Mouse (Mus musculus) liver (tissue): ENCODE results near the gene Asf1b.

Experiments used
- DNase-seq: peaks from one replicate; pipeline ENCODE4 v3.0.0-alpha.2; 2020; ENCODE audit warnings: mixed read lengths

The Asf1b gene

GRCm38 (mm10) chr8:83955106-83955957, at the start of gene Asf1b, which contains the start of gene Gm10644:
Gene Asf1b, plus strand, starts transcription at chr8:83955507.
Gene Gm10644, minus strand, starts transcription at chr8:83955205.
- peak; percentile 100 for DNase-seq

DNA sequence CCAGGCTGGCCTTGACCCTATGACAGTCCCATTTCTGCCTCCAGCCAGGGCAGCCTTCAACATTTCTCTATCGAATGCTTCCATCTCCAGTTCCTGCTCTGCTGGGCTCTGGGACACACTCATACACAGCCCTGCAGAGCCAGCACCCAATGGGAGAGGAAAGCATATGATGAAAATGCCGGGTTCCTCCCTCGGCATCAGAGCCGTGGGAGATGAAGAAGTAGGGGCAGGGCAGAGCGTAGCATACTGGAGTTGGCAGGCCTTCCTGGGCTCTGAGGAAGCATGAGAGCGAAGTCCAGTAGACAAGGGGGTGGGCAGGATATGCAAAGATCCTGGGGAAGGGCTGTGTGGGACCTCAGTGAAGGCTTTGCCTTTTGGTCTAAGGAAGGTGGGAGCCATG, 46.7 kb upstream of the Asf1b start:
- no peak for DNase-seq

GRCm38 (mm10) chr8:83909311-83909710, 46.0 kb upstream of the Asf1b start:
- DNase-seq, result no peak

DNA sequence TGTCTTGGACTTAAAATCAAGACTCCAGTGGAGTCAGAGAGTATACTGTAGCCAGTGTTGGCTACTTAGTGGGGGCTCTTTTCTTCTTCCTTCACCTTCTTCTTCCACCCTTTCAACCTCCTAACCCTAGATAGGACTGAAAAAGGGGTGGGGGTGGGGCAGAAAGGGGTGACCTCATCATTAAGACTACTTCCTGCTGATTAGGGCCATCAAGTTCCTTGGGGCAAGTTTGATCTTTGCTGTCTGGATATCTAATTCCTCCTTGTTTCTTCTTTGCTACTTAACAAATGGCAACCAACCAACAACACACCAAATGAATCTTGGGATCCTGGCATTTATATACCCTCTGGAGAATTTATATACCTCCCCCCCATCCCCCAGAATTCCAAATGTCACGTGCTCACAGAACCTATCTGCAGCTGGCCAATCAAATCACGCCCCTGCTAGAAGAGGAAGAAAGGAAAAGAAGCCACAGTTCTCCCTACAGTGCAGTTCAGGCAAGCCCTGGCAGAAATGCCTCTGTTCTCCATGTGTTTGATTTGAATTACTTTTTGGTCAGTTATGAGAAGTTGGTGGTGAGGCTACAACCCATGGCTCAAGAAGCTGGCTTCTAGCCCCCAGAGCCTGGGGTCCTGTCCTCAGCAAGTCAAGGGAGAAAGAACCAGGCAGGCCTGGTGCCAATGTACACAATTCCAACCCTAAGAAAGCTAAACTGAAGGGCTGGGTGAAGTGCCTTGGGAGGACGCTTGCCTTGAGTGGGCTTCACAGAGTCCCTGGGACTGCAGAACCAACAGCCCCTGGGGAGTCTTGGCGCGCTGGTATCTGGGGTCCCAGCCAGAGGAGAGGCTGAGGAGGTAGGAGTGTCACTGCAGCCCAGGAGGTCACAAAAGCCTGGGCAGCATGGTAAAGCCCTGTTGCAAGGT, 43.2 kb upstream of the Asf1b start:
- no peak for DNase-seq

- DNase-seq, result no peak
These were observed 41.1 kb upstream of the Asf1b start for GRCm38 (mm10) chr8:83914232-83914631.

GRCm38 (mm10) chr8:83914860-83915259, 40.4 kb upstream of the Asf1b start:
- DNase-seq, result peak; percentile 39

- no peak for DNase-seq
These were observed 39.3 kb upstream of the Asf1b start for GRCm38 (mm10) chr8:83916015-83916414.

DNA sequence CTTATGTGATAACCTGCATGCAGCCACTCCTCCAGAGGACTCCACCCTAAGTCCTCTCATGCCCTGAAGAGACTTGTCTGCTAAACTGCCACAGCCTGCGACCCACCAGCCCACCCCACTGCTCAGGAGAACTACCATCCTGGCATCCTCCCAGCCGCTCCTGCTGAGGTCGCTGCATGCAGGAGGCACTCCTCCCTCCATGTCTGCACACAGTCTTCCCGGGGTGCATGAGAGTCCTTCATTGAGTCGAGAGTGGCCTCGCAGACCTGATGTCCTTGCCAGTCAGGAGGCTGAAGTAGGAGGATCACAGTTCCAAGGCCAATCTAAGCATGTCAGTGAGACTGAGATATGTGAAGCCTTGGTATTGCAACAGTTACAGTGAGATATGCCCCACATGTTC, 37.7 kb upstream of the Asf1b start:
- DNase-seq, result no peak

DNA sequence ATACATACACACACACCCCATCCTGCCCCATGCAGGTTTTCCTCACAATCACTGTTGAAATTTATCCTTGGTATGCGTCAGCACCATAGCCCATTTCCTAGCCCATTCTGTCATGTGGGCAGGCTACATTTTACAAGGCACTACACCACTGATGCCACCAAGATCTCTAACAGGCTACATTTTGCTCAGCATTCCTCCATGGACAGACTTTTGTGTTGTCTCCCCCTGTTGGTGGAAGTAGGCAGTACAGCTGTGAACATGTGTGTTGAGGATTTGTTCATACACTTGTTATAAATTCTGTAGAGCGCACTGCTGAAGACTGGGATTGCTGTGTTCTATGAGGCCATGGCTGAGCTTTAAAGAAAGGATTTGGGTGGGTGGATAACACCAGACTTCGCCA, 33.7 kb upstream of the Asf1b start:
- peak; percentile 72 for DNase-seq

DNA sequence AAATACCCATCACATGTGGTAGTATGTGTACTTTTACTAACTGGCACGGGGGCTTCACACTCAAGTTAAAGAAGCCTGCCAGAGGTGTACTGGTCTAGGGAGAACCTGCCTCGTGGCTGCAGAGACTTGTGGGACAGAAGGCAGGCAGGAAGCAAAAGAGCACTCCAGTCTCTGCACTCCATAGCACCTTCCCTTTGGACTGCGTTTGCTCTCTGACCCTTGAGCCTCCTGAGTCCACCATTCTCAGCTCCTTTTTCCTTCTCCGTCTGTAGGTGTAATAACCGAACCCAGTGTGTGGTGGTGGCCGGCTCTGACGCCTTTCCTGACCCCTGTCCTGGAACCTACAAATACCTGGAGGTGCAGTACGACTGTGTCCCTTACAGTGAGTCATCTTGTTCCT, 32.6 kb upstream of the Asf1b start:
- no peak for DNase-seq

DNA sequence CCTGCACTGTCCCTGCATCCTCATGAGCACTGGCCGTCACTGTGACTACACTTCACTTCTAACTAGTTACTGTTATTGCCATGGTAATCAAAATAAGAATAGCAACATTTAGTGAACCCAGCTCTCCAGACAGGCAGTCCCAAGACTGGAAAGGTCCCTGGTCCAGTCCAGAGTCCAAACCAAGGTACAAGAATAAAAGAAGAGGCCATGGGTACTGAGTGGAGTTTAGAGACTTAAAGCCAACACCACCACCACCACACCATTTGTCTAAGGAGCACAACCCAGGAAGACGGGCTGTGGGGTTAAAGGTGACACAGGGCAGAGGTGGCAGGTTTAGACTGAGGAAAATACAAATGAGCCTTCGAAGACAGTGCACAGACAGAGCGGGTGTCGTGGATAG, 30.7 kb upstream of the Asf1b start:
- no peak for DNase-seq

DNA sequence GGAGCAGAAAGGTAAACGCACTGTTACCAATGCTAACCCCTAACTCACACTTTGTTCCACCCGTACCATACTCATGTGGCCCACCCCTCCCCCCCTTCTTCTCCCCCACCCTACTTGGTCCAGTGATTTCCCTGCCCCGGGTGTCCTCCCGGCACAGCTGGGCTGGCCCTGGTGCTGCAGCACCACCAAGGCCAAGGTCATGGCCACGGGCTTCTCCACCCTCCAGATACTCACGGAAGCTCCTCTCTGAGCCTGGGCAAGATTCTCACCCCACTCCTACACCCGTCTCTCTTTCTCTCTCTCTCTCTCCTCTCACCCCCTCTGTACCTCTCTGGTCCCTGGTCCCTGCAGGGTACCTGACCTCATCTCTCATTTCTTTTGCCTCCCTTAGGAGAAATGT, 29.0 kb upstream of the Asf1b start:
- no peak for DNase-seq

DNA sequence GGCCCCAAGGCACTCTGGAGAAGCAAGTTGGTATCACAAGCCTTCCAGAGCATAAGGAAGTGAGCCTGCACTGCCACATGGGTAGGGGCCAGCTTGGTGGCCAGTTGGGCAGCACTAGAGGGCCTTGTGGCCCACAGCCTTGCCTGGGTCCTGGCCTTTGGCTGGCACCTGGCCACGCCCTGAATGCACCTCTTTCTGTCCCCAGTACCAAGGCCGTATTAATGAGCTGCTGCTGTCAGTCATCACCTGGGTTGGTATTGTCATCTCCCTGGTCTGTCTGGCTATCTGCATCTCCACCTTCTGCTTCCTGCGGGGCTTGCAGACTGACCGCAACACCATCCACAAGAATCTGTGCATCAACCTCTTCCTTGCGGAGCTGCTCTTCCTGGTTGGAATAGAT, 21.1 kb upstream of the Asf1b start:
- no peak for DNase-seq

DNA sequence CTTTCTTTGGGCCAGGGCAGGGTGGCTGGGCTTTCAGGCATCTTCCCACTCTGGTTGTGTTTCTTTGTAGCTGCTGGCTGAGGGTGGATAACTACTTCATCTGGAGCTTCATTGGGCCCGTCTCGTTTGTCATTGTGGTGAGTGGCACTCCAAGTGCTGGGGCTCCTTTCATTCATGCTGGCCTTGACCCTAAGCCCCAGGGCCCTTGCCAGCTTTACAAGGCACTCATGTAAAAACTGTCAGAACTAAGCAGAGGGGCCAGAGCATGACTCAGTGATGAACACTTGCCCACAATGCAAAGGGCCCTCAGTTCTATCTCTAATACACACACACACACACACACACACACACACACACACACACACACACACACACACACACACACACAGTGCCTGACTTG, 20.3 kb upstream of the Asf1b start:
- no peak for DNase-seq

- no peak for DNase-seq
These were observed 19.9 kb upstream of the Asf1b start for GRCm38 (mm10) chr8:83935435-83935834.

- no peak for DNase-seq
These were observed 17.7 kb upstream of the Asf1b start for GRCm38 (mm10) chr8:83937645-83938044.

GRCm38 (mm10) chr8:83938330-83938729, 17.0 kb upstream of the Asf1b start:
- DNase-seq, result no peak

DNA sequence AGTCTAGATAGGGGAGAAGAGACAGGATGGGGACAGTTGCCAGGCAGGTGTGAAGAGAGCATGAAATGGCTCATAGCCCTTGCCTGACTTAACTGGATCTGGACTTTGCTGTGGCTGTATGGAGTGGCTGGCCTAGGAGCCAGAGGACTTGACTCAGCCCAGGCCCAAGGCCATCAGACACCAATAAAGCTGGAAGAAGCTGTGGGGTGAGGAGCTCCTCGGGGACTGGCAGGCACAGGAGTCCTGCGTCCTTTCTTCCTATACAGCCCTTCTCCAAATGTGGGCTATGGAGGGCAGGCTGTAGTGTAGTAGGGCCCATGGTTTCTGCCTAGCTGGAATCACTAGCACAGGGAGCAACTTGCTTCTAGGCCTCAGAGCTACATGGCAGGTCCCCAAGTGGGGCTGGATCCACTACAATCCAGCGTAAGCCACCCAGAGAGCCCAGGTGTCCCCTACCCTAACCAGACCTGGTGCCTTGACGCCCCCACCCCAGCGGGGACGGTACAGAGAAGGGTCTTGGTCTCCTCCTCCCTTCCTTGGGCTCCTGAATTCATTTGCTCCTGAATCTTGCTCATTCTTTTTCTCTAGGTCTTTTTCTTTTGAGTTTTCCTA, 14.1 kb upstream of the Asf1b start:
- DNase-seq, result no peak

DNA sequence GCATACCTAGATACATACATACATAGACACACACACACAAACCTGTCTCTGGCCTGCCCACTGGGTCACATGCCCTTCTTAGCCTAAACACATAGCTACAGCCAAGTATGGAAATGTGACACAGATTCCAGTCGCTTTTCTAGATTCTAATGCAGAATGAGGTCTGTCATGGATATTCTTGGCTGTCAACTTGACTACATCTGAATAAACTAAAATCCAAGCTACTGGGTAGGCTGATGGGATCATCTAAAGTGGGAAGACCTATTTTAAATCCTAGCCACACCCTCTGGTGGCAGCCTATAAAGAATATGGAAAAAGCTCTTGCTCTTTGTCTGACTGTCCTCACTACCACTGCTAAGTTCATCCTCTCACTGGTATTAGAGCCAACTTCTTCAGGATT, 12.9 kb upstream of the Asf1b start:
- DNase-seq, result no peak

GRCm38 (mm10) chr8:83945540-83945939, 9.8 kb upstream of the Asf1b start:
- no peak for DNase-seq

DNA sequence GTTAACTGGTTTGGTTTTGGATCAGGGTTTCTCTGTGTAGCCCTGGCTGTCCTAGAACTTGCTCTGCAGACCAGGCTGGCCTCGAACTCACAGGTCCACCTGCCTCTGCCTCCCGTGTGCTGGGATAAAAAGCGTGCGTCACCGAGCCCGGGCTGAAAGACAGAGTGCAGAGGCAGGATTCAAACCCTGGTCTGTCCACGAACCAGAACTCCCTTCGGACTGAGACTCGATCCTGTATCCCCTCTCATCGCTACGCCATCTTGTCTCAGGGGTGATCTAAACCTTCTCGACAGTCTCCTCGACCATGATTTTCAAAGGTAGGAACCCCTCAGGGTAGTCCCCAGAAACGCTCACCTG, 580 bp upstream of the Asf1b start:
- DNase-seq, result no peak

DNA sequence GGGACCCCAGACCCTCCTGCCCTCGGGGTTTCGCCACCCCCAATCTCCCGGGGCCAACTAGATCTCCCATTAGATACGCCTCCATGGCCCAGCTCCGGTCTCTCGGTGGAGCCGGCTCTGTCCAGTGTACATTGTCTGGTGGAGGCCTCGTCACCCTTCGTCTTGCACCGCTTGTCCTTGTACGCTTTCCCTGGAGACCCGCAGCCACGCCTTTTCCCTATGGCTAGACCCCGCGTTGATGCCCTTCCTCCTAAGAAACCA, 581 bp downstream of the Asf1b start:
- DNase-seq, result no peak

- peak; percentile 54 for DNase-seq
These were observed 1.5 kb downstream of the Asf1b start for GRCm38 (mm10) chr8:83956789-83957188.
